Mouse (Mus musculus): ENCODE results near the gene Tbpl1.

DNA sequence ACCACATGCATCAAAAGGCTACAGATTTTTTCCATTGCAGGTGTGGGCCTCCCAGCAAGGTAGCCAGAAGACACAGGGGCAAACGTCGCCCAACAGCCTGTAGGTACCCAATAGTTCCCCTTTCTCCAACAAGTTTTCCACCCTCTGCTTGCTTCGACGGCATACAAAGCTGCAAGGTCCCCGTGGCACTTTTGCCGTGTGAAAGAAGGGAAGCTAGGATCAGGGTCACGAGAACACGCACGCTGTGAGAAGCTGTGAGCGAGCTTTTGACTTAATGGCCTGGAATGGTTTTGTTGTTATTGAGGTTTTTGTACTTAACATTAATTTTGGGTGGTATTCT lies 72.4 kb downstream of the Tbpl1 start:
- TF ChIP-seq CTCF (IDR thresholded peaks at IDR 0.05; ENCODE audit: low read depth) (no peak), EP300 (IDR thresholded peaks at IDR 0.05; ENCODE audit: low read depth) (no peak)

All from heart, postnatal 0 days (tissue).